Mouse (Mus musculus) Patski (cell line): ENCODE results near the gene Sla2. TPM values are rescaled to one million over a fixed set of nuclear protein-coding genes. Genes with fewer than 3 reads are reported as not detected.

Experiments
- ATAC-seq: fragments of 100-300 bp; one replicate; pipeline ENCODE4 v1.8.0; 2021
- CTCF ChIA-PET: fragments of 350-600 bp; sonication (Branson Sonifier 250); formaldehyde crosslinking; loops from one replicate; lab custom pipeline; 2022; ENCODE audit warnings: inconsistent platforms; lab: Charles Lee
- POLR2A ChIA-PET: fragments of 350-600 bp; sonication (Branson Sonifier 250); formaldehyde crosslinking; loops from one replicate; lab custom pipeline; 2022; ENCODE audit warnings: antibody characterized with exemption, inconsistent platforms; lab: Charles Lee
- DNase-seq: peaks from one replicate; pipeline ENCODE4 v3.0.0-alpha.2; 2011; ENCODE audit warnings: low read depth, low spot score
- H3K27me3 ChIP-seq: fragments of 371-371 bp; one replicate; pipeline ENCODE4 v1.5.1; 2021
- CTCF ChIP-seq: fragments of 100-300 bp; IDR thresholded peaks from one replicate; pipeline ENCODE4 v1.5.1; 2021
- in situ Hi-C: fragments of 300-500 bp; cut with MboI; formaldehyde crosslinking; loops from 3 replicates; pipeline ENCODE4 v1.11.1; 2018; ENCODE audit warnings: low pct_unique_long_range_greater_than_20kb, mixed read lengths
- polyA plus RNA-seq: library from polyadenylated mRNA; unstranded; gene quantifications from one replicate; pipeline ENCODE4 v1.2.3, GENCODE M21; 2021

Gene Sla2
- polyA plus RNA-seq, 1 experiment from 2014 or later, result 0.09 TPM

DNA sequence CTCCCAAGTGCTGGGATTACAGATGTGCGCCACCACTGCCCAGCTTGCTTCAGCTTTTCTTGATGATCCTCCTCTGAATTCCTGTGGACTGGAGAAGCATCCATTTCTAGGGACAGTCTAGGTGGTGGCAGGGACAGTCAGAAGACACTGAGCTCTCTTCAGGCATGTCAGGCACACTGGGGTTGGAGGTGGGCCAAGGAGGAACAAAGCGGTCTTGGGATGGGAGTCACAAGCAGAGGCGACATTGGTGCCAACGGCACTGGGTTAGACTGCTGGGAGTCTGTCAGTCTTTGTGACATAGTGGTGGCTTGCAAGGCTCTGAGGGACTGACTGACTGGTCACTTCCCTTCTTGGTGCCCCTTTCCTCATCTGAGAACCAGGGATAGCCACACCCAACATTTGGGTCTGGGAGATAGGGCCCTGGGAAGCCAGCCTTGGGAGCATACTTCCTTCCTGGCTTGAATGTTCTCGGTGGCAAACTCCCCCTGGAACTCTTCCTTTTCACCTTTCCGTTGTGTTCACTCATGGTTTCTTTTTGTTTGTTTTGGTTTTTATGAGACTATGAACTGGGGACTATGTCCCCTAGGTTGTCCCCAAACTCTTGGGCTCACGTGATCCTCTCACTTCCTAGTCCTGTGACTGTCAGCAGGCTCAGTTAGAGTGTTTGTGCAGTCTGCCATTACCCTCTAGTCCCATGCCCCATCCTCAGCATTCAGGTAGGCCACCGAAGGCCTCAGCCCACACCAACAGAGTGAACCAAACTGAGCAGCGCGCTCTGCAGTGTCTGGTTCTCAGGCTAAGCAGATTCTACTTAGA is 2.4 kb downstream of the Sla2 start:
- in situ Hi-C loops, result no loop called here
- no peak for TF ChIP-seq CTCF
- no peaks in the 10 kb centered on the region for H3K27me3 ChIP-seq
- CTCF ChIA-PET, result interaction anchor here (1.4 kb wide), 1 partner anchor 213 kb away, joined by 3 read pairs; no protein-coding TSS in a partner anchor
- no peak for ATAC-seq
- no peak for DNase-seq
- POLR2A ChIA-PET, result no interaction called here

DNA sequence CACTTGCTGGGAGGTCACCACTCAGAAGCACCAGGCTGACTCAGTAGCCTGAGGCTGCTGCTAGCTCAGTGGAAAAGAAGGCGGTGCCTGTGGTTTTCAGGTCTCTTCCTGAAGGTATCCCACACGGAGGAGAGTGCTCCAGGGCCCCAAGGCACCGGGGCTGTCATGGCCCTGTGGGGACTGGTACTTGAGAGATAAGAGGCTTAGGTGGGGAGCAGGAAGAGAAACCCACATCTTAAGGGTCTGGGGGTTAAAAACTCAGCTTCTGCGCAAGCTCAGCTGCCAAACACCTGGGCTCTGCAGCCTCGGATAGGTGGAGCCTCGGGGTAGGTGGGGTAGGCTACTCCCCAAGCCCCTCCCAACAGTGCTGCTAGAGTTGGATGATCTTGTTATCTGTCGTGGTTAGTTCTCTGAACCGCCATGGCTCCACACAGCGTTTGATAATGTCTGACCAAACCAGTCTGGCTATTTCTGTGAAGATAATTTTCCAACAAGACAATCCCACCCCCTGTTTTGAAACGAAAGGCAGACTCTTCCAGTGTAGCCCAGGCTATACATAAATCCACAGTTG is 4.5 kb downstream of the Sla2 start:
- no peak for ATAC-seq
- DNase-seq, result no peak
- ChIA-PET POLR2A (interaction anchor here (0.6 kb wide), 2 partner anchors 95 to 249 kb away, joined by 3 read pairs; no protein-coding TSS in a partner anchor), CTCF (interaction anchor here (1.3 kb wide), 1 partner anchor 12 kb away, joined by 4 read pairs; no protein-coding TSS in a partner anchor)
- TF ChIP-seq CTCF, result no peak
- no peaks in the 10 kb centered on the region for H3K27me3 ChIP-seq
- in situ Hi-C loops, result no loop called here

DNA sequence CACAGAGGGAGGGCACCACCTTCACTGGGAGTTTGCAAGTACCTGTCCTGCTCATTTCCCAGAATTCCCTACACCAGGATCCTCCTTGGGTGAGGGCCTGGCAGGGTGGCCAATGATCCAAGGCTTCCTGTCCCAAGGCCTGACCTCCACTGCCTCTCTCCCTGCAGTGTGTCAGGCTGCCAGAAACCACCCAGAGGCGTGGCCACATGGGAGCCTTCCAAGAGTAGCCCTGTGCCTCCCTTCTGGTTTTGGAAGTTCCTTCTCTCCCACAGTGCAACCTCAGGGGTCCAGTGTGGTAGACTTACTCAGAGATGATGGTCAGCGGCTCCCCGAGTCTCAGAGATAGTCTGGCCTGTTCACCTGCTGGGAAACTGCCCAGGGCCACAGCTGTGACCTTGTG is 7.5 kb downstream of the Sla2 start:
- no peak for DNase-seq
- ChIA-PET POLR2A (no interaction called here), CTCF (interaction anchor here (0.9 kb wide), 1 partner anchor 17 kb away, joined by 3 read pairs; the partner anchor contains the start of gene Rab5if)

DNA sequence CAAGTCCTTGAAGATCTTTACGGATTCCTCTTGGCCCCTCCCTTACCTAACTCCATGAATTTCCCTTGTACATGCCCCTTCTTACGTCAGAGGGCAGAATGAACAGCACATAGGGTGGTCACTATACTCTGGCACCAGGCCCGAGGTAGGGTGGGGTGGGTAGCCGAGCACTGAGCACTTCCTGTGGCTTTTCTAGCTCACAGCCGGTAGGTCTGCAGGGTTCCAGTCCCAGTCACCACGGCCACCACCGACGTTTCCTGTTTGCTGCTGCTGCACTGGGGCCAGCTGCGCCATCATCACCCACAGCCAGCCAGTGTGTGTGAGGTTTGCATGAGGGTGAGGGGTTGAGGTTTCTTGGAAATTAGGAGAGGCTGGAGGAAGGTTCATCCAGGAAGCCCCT is 9.3 kb downstream of the Sla2 start:
- ChIA-PET CTCF (no interaction called here), POLR2A (no interaction called here)
- TF ChIP-seq CTCF, result no peak
- H3K27me3 ChIP-seq, result no peaks in the 10 kb centered on the region
- in situ Hi-C loops, result loop anchor here (5.0 to 10.0 kb wide), 2 partner anchors 120 to 207 kb away; partner anchors contain the start of gene Tldc2
- DNase-seq (no peak), ATAC-seq (no peak)

More for the DNA sequence above, 7.5 kb downstream of the Sla2 start:
- no peak for TF ChIP-seq CTCF
- in situ Hi-C loops, result loop anchor here (5.0 to 10.0 kb wide), 2 partner anchors 118 to 205 kb away; partner anchors contain the start of gene Tldc2
- no peak for ATAC-seq
- no peaks in the 10 kb centered on the region for H3K27me3 ChIP-seq

DNA sequence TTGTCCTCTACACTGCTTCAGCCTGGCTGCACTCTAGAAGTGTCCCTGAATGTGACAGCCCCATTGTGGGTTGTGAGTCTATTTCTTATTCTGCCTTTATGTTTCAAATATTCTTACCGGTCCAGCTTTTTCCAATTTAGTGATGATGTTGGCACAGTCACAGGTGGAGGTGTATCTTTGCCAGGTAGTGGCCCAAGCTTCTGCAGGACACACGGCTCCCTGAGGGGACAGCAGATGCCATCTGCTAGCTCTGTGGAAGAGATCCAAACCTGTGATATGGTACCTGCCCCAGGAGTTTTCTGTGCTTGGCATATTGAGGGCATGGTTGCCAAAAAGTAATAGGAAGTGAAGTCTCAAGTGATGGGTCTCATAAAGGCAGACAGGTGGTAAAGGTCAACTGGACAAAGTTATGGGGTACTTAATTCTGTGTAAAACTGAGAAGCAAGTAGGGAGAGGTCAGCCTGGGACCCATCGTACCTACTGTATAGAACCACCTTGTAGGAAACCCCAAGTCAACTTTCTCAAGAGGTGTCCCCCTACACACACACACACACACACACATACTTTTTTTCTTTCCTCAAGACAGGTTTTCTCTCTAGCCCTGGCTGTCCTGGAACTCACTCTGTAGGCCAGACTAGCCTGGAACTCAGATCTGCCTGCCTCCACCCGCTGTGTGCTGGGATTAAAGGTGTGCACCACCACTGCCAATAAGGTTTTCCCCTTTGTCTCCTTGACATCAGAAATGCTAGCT is 12.1 kb downstream of the Sla2 start:
- H3K27me3 ChIP-seq, result no peaks in the 10 kb centered on the region
- POLR2A ChIA-PET, result interaction anchor here (0.6 kb wide), 1 partner anchor 158 kb away, joined by 4 read pairs; no protein-coding TSS in a partner anchor
- in situ Hi-C loops, result loop anchor here (5.0 to 10.0 kb wide), 2 partner anchors 122 to 210 kb away; partner anchors contain the start of gene Tldc2
- TF ChIP-seq CTCF, result no peak
- CTCF ChIA-PET, result no interaction called here
- ATAC-seq (no peak), DNase-seq (no peak)

DNA sequence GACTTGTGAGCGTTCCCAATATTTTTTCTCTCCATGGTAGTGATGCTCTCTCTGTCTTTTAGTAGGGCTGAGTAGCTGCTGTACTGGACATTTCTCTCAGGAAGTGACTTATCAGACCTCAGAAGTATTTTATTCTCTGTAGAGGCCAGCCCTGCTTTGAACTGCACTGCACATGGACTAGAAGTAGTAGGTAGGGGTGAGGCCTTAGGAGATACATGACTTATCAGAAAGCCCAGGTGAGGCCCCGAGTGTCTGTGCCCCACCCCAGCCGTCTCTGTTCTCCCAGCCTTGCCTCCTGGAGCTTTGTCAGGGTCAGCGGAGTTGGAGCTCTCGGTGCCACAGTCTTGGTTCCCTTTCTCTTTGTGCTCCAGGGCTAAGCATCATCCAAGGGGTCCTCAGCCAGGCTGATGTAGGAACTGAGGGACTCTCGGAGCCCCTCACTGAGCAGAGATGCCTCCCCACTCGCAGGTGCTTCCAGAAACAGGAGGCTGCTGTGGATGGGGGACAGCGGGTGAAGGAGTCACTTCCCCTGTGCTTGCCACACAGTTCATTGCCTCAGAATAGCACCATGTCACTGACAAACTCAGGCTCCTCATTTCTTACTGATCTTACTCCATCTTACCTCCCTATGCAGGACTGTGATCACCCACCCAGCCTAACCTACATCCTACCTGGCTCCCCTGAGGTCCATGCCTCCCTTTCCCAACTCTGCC is 12.8 kb downstream of the Sla2 start:
- POLR2A ChIA-PET, result no interaction called here
- no peaks in the 10 kb centered on the region for H3K27me3 ChIP-seq
- in situ Hi-C loops, result loop anchor here (10.0 kb wide), 1 partner anchor 211 kb away; the partner anchor contains the start of gene Tldc2
- no peak for TF ChIP-seq CTCF
- ATAC-seq (no peak), DNase-seq (no peak)
- CTCF ChIA-PET, result no interaction called here

DNA sequence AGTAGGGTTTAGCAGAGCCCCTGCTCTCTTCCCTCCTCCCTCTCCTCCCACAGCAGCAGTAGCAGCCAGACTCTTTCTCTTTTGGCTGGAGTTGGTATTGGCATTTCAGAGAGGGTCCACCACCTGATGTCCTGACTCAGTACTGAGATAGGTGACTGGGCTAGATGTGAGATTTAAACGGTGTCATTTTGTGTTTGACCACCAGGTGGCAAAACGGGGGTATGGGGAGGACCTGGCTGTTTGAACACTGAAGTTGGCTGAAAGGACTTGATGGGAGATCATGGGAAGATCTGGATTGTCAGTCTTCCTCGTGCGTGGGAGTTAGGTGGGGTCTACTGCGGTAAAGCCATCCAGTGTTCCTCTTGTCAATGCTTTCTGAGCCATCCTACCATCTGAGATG is 13.4 kb downstream of the Sla2 start:
- TF ChIP-seq CTCF, result no peak
- ChIA-PET CTCF (no interaction called here), POLR2A (no interaction called here)
- no peaks in the 10 kb centered on the region for H3K27me3 ChIP-seq
- ATAC-seq (no peak), DNase-seq (no peak)
- in situ Hi-C loops, result loop anchor here (10.0 kb wide), 1 partner anchor 211 kb away; the partner anchor contains the start of gene Tldc2

DNA sequence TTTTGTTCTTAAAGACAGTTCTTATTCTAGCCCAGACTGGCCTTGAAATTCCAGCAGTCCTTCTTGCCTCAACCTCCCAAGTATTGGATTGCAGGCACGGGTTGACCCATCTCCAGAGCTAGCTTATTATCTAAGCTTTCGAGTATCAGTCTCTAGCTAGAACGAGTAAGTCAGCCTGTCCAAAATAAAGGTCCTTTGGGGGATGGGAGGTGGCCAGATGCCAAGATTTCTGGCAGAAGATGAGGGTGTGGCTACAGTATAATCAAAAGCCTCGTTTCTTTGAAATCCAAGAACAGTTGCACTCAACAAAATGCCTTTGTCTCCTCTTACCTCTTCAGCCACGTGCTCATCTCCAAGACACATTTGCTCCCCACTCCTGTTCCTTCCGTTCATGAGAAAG is 16.5 kb downstream of the Sla2 start:
- TF ChIP-seq CTCF, result no peak
- ATAC-seq, result no peak
- in situ Hi-C loops, result loop anchor here (10.0 kb wide), 1 partner anchor 214 kb away; the partner anchor contains the start of gene Tldc2

DNA sequence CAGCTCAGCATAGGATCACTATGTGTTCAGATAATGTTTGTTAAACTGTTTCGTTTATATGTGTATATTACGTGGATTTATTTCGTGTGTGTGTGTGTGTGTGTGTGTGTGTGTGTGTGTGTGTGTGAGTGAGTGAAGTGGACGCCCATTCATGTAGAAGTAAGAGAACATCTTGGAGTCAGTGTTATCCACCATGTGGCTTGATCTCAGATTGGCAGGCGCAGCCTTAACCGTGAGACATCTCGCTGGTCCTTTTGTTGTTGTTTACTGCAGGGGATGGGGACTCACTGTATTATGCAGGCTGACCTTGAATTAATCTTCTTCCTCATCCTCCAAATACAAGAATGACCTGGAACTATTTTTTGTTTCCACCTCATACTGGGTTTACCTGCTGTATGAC is 17.4 kb downstream of the Sla2 start:
- POLR2A ChIA-PET, result no interaction called here
- no peaks in the 10 kb centered on the region for H3K27me3 ChIP-seq
- no peak for TF ChIP-seq CTCF
- CTCF ChIA-PET, result interaction anchor here (1.3 to 1.6 kb wide), 2 partner anchors 127 to 227 kb away, joined by 3 to 4 read pairs; no protein-coding TSS in a partner anchor
- DNase-seq (no peak), ATAC-seq (no peak)
- in situ Hi-C loops, result no loop called here

More for the DNA sequence above, 16.5 kb downstream of the Sla2 start:
- POLR2A ChIA-PET, result no interaction called here
- CTCF ChIA-PET, result no interaction called here
- DNase-seq, result no peak
- no peaks in the 10 kb centered on the region for H3K27me3 ChIP-seq

DNA sequence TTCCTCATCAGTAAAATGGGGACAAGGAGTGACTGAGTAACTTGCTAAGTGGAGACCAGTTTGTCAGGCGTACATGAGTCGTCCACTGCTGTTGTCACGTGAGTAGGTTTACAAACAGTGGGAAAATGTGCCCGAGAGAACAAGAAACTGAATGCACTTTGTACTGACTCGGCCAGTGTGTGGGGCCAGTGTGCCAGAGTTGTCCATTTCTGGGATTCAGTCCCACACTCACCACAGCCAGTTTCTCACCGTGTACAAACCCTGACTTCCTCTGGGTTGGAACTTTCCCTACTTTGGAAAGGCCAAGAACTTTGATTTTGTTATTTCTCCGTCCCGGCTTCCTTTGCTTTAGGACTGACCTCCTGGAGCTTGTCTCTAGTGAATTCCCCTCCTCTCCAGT is 18.0 kb downstream of the Sla2 start:
- no peak for TF ChIP-seq CTCF
- POLR2A ChIA-PET, result no interaction called here
- no peaks in the 10 kb centered on the region for H3K27me3 ChIP-seq
- ATAC-seq (no peak), DNase-seq (no peak)
- in situ Hi-C loops, result no loop called here
- CTCF ChIA-PET, result interaction anchor here (1.3 to 1.6 kb wide), 2 partner anchors 128 to 228 kb away, joined by 3 to 4 read pairs; no protein-coding TSS in a partner anchor
